Mouse (Mus musculus) liver, postnatal 0 days (tissue): Measurements from ENCODE around the gene Srp72. TPM values are rescaled to one million over a fixed set of nuclear protein-coding genes. Genes with fewer than 3 reads are reported as not detected.

Experiments used
- ATAC-seq: fragments of 200-750 bp; cut with Nextera tagmentation; 2 replicates; pipeline ENCODE4 v1.8.0; 2017; ENCODE audit warnings: mild to moderate bottlenecking, moderate library complexity
- DNase-seq: peaks from one replicate; pipeline ENCODE4 v3.0.0-alpha.2; 2016
- H3K27ac ChIP-seq: fragments of 300-500 bp; sonication (generic); 2 replicates; pipeline ENCODE4 v1.5.1; 2014; ENCODE audit warnings: antibody characterized with exemption, moderate library complexity, mild to moderate bottlenecking, low read depth
- H3K27me3 ChIP-seq: fragments of 300-500 bp; sonication (generic); 2 replicates; pipeline ENCODE4 v1.6.1; 2014; ENCODE audit warnings: low read length, control low read depth, mixed read lengths; ENCODE audit not compliant: insufficient read depth
- H3K36me3 ChIP-seq: fragments of 300-500 bp; sonication (generic); replicated peaks from 2 replicates; pipeline ENCODE4 v1.6.1; 2014; ENCODE audit warnings: mild to moderate bottlenecking, control low read depth, low read length, moderate library complexity, mixed read lengths; ENCODE audit not compliant: insufficient read depth
- H3K4me1 ChIP-seq: fragments of 300-500 bp; sonication (generic); 2 replicates; pipeline ENCODE4 v1.6.1; 2014; ENCODE audit warnings: antibody characterized with exemption, mild to moderate bottlenecking, control low read depth; ENCODE audit not compliant: insufficient read depth
- H3K4me2 ChIP-seq: fragments of 300-500 bp; sonication (generic); 2 replicates; pipeline ENCODE4 v1.6.1; 2014; ENCODE audit warnings: low read depth, mild to moderate bottlenecking, low read length, moderate library complexity, mixed read lengths
- H3K4me3 ChIP-seq: fragments of 300-500 bp; sonication (generic); 2 replicates; pipeline ENCODE4 v1.5.1; 2014; ENCODE audit warnings: low read depth, low read length
- H3K9ac ChIP-seq: fragments of 300-500 bp; sonication (generic); replicated peaks from 2 replicates; pipeline ENCODE4 v1.6.1; 2014; ENCODE audit warnings: mild to moderate bottlenecking, moderate library complexity
- H3K9me3 ChIP-seq: fragments of 300-500 bp; sonication (generic); 2 replicates; pipeline ENCODE4 v1.6.1; 2016; ENCODE audit warnings: mild to moderate bottlenecking, control low read depth, low read length, mixed read lengths
- CTCF ChIP-seq: sonication (generic); IDR thresholded peaks from 2 replicates; pipeline ENCODE4 v1.5.1; 2016; ENCODE audit warnings: antibody characterized with exemption, low read depth
- EP300 ChIP-seq: IDR thresholded peaks from 2 replicates; pipeline ENCODE4 v1.6.1; 2016; ENCODE audit warnings: antibody characterized with exemption, low read depth, mild to moderate bottlenecking
- WGBS: fragments of 180-500 bp; shearing (Covaris S2); extraction: QIAGEN DNeasy Blood & Tissue Kit; methylation state at CpG from one replicate; pipeline ENCODE4 v1.1.7; 2014; ENCODE audit not compliant: insufficient replicate concordance; 5-methylcytosine and 5-hydroxymethylcytosine counted together
- polyA plus RNA-seq: library from polyadenylated mRNA; unstranded; fragments of >200 nt; fragmentation: Nextera tagmentation; extraction: Ambion mirVana; gene quantifications from 2 replicates; pipeline ENCODE4 v1.2.1, GENCODE M21; 2015

Gene Srp72
- polyA plus RNA-seq, 1 experiment from 2014 or later: 34.4 TPM

- peak overlapping the region; percentile 91 for H3K4me2 ChIP-seq
- ATAC-seq (peak; percentile 14), DNase-seq (no peak)
- peaks cover 22% of the 10 kb centered on the region for H3K36me3 ChIP-seq
- no peaks in the 10 kb centered on the region for H3K27me3 ChIP-seq
- no peak for TF ChIP-seq EP300
- no peak for TF ChIP-seq CTCF
- H3K4me3 ChIP-seq: peak overlapping the region; percentile 100
- no peaks in the 10 kb centered on the region for H3K9me3 ChIP-seq
- peaks cover 14% of the 10 kb centered on the region for H3K4me1 ChIP-seq
- peak overlapping the region; percentile 96 for H3K9ac ChIP-seq
- 2% methylated on average over 17 of the region's 17 CpGs for WGBS
- peak overlapping the region; percentile 98 for H3K27ac ChIP-seq
Measured at GRCm38 (mm10) chr5:76974207-76974553, 303 bp upstream of the Srp72 start.

- Histone ChIP-seq H3K27me3 (no peaks in the 10 kb centered on the region), H3K4me1 (peaks cover 14% of the 10 kb centered on the region), H3K4me2 (peak overlapping the region; percentile 91), H3K9me3 (no peaks in the 10 kb centered on the region), H3K27ac (no peak overlapping the region), H3K36me3 (peaks cover 24% of the 10 kb centered on the region), H3K4me3 (peak overlapping the region; percentile 100), H3K9ac (peak overlapping the region; percentile 96; the same call in 1 of the 2 replicates)
- no peak for DNase-seq
- no peak for TF ChIP-seq EP300
- no peak for TF ChIP-seq CTCF
- WGBS: 79% methylated on average over 8 of the region's 8 CpGs
- ATAC-seq: no peak
Measured at GRCm38 (mm10) chr5:76975736-76976135, 1.3 kb downstream of the Srp72 start.

- Histone ChIP-seq H3K4me3 (no peak overlapping the region), H3K36me3 (peaks cover 69% of the 10 kb centered on the region), H3K4me2 (no peak overlapping the region), H3K9me3 (no peaks in the 10 kb centered on the region), H3K27me3 (no peaks in the 10 kb centered on the region), H3K4me1 (no peaks in the 10 kb centered on the region), H3K9ac (no peak overlapping the region), H3K27ac (no peak overlapping the region)
- no peak for DNase-seq
- WGBS: 88% methylated on average over 11 of the region's 11 CpGs
- no peak; the same call in none of the 2 replicates for TF ChIP-seq CTCF
- TF ChIP-seq EP300: no peak
- no peak for ATAC-seq
Measured at GRCm38 (mm10) chr5:76984015-76984414, 9.5 kb downstream of the Srp72 start.

- H3K36me3 ChIP-seq: peaks cover 74% of the 10 kb centered on the region
- no peak overlapping the region for H3K9ac ChIP-seq
- ATAC-seq (peak; percentile 53), DNase-seq (no peak)
- no peaks in the 10 kb centered on the region for H3K9me3 ChIP-seq
- 0 out of 2 replicates have a peak overlapping the region, but pooled peaks have one; percentile 1 for H3K4me2 ChIP-seq
- peaks cover 4% of the 10 kb centered on the region; the same call in 1 of the 2 replicates for H3K4me1 ChIP-seq
- H3K27me3 ChIP-seq: no peaks in the 10 kb centered on the region
- H3K4me3 ChIP-seq: no peak overlapping the region
- WGBS: 64% methylated on average over 3 of the region's 3 CpGs
- peak overlapping the region; percentile 57; the same call in 1 of the 2 replicates for H3K27ac ChIP-seq
- no peak for TF ChIP-seq CTCF
- peak; percentile 83 for TF ChIP-seq EP300
Measured at GRCm38 (mm10) chr5:76990789-76991188, 16.3 kb downstream of the Srp72 start.

- peaks cover 80% of the 10 kb centered on the region for H3K36me3 ChIP-seq
- peak overlapping the region; percentile 78 for H3K27ac ChIP-seq
- H3K4me2 ChIP-seq: peak overlapping the region; percentile 10; the same call in 1 of the 2 replicates
- no peak overlapping the region for H3K4me3 ChIP-seq
- TF ChIP-seq CTCF (no peak), EP300 (peak; percentile 87)
- DNase-seq: peak; percentile 43
- peaks cover 4% of the 10 kb centered on the region; the same call in 1 of the 2 replicates for H3K4me1 ChIP-seq
- WGBS: 60% methylated on average over 5 of the region's 5 CpGs
- H3K9ac ChIP-seq: no peak overlapping the region
- peak; percentile 94 for ATAC-seq
- H3K9me3 ChIP-seq: no peaks in the 10 kb centered on the region
- H3K27me3 ChIP-seq: no peaks in the 10 kb centered on the region
Measured at GRCm38 (mm10) chr5:76993174-76993814, 18.8 kb downstream of the Srp72 start.

- 60% methylated on average over 5 of the region's 5 CpGs for WGBS
- H3K27ac ChIP-seq: no peak overlapping the region
- H3K9ac ChIP-seq: no peak overlapping the region
- H3K9me3 ChIP-seq: no peaks in the 10 kb centered on the region
- H3K36me3 ChIP-seq: peaks cover 63% of the 10 kb centered on the region
- H3K4me2 ChIP-seq: no peak overlapping the region
- H3K4me3 ChIP-seq: no peak overlapping the region
- ATAC-seq (no peak), DNase-seq (no peak)
- TF ChIP-seq EP300: no peak
- TF ChIP-seq CTCF: peak; percentile 60
- no peaks in the 10 kb centered on the region for H3K4me1 ChIP-seq
- H3K27me3 ChIP-seq: no peaks in the 10 kb centered on the region
Measured at GRCm38 (mm10) chr5:76998416-76998815, 23.9 kb downstream of the Srp72 start.
